Mouse (Mus musculus): ENCODE data around the gene Nmbr.

The Nmbr gene

GRCm38 (mm10) chr10:14705072-14706066, at the start of gene Nmbr, which contains the start of gene Vta1:
Gene Nmbr (plus strand): TSS chr10:14705591.
Gene Vta1 (minus strand): TSS chr10:14705560.
- DNase-seq (ENCODE audit: low read depth), result peak; percentile 98

- peak; percentile 63 for DNase-seq (ENCODE audit: low read depth)
These were observed 44.5 kb upstream of the Nmbr start for GRCm38 (mm10) chr10:14660875-14661274.

- no peak for DNase-seq (ENCODE audit: low read depth)
These were observed 39.2 kb upstream of the Nmbr start for GRCm38 (mm10) chr10:14666147-14666546.

DNA sequence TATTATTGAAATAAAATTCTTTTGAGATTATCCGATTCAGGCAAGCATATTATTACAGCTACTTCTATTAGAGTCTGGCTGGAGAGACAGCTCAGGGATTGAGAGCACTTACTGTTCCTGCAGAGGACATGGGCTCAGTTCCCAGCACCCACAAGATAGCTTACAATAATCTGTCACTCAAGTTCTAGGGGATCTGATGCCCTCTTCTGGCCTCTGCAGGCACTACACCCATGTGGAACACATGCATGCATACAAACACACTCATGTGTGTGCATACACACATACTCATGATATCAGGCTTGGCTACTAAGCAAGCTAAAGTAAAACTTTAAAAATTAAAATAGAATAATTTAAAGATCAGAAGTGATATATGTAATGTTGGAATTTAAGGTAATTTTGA, 19.7 kb upstream of the Nmbr start:
- no peak for DNase-seq (ENCODE audit: low read depth)

- DNase-seq (ENCODE audit: low read depth), result no peak
These were observed 16.5 kb upstream of the Nmbr start for GRCm38 (mm10) chr10:14688785-14689442.

DNA sequence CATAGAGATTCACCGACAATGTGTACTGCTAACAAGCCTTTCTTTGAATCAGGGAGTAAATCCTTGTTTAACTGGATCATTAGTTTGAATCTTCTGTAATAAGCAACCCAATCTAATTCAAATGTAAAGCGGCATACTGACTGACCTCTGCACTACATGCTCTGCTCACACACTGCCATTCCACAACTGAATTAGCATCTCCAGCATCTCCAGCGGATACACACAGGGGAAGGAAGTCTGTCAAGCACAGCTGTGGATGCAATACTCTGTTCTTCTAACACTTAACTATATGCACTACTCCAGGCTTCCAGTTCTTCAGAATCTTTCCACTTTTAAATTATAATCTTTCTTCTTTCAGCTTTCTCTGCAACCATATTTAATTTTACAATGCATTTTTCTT, 15.0 kb upstream of the Nmbr start:
- DNase-seq (ENCODE audit: low read depth), result no peak

- no peak for DNase-seq (ENCODE audit: low read depth)
These were observed 2.2 kb upstream of the Nmbr start for GRCm38 (mm10) chr10:14703239-14703638.

DNA sequence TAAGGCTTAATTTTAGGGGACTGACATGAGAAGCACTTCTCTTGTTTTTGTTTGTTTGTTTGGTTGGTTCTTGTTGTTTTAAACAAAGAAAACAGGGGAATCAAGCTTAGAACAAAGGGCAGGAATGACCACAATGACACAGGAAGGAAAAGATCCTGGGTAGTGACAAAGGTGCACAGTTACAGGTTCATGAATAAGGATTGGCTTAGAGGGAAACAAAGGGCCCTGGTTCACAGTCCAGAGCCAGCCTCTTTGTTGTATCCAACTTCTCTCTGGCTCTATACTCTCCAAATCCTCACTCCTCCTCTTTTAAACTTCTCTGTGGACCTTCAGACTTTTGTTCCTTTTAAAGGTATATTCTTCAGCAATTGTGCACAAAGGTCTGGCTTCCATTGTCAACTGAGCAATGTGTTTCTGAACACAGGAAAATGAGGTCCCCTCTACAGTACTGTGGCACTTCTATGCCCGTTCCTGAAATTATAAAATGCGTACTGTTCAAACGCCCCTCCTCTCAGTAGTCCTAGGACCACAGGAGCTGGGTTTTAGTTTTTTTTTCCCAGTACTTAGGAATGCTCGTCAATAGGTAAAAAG, 1.5 kb upstream of the Nmbr start:
- DNase-seq (ENCODE audit: low read depth), result no peak

GRCm38 (mm10) chr10:14718114-14718513, 12.7 kb downstream of the Nmbr start, which contains the start of gene Gje1:
Gene Gje1 (minus strand): TSS chr10:14718214.
- no peak for DNase-seq (ENCODE audit: low read depth)

DNA sequence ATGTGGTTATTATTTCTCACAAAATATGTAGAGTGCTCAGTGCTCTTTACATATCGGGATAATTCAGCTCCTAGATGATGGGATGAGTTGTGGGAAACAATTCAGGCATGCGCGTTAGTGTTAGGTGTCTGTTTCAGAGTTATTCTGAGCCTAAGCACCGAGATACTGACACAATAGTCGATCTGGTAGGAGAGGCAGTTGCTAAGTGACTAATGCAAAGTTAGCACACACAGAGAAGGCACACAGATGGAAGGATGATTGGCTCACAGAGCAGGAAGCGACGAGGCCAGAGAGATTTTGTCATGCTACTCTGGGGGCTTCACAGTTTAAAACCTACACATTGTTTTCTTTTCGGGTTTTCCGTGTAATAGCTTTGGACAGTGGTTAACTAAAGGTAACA, 20.3 kb downstream of the Nmbr start:
- no peak for DNase-seq (ENCODE audit: low read depth)

GRCm38 (mm10) chr10:14734285-14734684, 28.9 kb downstream of the Nmbr start:
- peak; percentile 89 for DNase-seq (ENCODE audit: low read depth)

GRCm38 (mm10) chr10:14759665-14760558, 54.5 kb downstream of the Nmbr start:
- DNase-seq (ENCODE audit: low read depth), result peak; percentile 5

DNA sequence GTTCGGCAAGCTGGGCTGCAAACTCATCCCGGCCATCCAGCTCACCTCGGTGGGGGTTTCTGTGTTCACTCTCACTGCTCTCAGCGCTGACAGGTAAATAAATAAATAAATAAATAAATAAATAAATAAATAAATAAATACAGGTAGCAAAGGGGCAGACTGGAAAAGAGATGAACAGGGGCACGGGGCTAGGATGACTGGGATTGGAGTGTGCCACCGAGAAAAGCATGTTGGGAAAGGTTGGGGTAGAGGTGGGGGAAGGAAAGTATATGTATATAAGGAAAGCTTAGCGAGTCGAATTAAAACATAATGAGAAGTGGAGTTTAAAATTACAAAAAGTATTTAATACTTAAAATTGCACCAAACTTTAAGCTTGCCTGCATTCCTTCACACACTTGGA, 55.2 kb downstream of the Nmbr start:
- DNase-seq (ENCODE audit: low read depth), result no peak

GRCm38 (mm10) chr10:14770227-14770910, 65.0 kb downstream of the Nmbr start:
- DNase-seq (ENCODE audit: low read depth), result no peak

DNA sequence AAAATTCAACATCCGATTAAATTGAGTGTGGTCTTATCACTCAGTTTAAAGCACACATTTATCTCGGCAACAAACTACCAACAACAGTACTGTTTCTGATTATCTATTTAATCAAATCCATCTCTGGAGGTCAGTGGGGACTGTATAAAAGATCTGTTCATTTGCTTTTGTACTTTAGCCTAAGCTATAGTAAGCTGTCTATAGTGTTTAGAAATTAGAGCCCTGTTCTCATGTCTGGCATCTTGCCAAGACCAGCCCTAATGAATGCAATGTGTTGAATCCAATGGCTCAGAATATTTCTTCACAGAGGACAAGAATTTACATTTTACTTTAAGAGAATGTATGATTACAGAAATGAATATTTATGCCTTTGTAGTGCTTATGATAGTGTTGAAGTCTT, 69.1 kb downstream of the Nmbr start:
- peak; percentile 57 for DNase-seq (ENCODE audit: low read depth)

GRCm38 (mm10) chr10:14789969-14790368, 84.6 kb downstream of the Nmbr start:
- no peak for DNase-seq (ENCODE audit: low read depth)

DNA sequence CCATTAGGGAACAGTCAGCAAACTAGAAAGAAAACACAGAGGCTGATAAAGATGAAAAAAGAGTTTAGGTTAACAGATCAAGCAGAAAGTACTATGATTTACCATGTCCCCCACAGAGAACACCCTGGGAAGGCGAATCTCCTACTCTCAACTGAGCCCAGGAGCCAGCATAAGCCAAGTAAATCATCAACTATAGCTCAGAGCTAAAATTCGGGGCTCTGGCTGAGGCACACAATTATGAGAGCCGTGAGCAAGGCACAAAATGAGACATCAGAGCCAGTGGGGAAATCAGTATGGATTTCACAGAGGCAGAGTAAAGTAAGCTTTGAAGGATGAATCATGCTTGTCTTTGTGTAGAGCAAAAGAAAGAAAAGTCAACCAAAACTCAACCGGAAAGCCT, 111.6 kb downstream of the Nmbr start:
- DNase-seq (ENCODE audit: low read depth), result no peak
